Mouse (Mus musculus) lung, adult 18-20 months (tissue): Measurements from ENCODE around the gene Cacna1e.
A peak's percentile ranks its signal among the peaks of the same experiment; 100 is the strongest.

ENCODE experiments used
- DNase-seq, 2 experiments: peaks; one replicate each; pipeline ENCODE4 v3.0.0; 2022; ENCODE audit warnings: mixed read lengths in 2 of 2

Gene Cacna1e

DNA sequence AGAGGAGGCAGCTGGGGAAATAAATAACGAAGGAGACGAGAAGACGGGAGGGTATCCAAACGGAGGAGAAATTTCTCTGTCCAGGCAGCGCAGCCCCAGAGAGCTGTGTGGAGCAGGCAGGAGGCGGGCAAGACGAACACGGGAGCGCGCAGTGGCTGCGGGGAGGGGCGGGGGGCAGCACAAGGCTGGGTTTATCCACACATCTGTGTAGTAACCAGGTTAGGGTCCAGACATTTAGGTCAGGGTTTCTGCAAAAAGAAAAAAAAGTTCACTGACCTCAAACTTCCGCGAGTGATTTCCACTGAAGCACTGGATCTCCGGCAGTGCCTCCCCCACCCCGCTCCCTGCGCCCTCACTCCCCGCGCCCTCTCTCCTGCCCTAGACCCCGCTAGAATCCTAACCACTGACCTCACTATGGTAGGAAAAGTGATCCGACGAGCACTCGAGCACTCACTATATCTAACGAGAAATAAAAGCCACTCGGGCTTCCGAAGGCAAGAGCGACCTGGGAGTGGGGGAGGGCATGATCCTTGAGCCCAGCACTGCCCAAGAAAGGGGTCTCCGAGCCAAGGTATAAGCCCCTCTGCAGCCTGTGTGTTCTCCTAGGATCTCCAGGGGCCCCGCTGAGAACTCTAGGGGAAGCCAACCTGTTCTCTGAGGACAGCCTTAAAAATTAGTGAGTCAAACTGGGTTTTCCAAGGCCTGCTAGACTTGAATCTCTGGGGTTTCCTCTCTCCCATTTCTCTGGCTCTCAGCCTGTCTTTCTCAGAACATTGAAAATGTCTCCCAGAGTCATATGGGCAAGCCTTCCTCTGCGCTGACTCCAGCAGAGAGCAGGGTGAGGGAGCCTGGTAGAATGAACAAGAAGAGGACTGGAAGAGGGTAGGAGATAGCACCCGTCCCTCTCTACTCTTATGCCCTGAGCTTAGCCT lies at the start of gene Cacna1e:
Gene Cacna1e (minus strand): TSS at position 227 of the 932 bp plus-strand sequence.
- no peak for DNase-seq

DNA sequence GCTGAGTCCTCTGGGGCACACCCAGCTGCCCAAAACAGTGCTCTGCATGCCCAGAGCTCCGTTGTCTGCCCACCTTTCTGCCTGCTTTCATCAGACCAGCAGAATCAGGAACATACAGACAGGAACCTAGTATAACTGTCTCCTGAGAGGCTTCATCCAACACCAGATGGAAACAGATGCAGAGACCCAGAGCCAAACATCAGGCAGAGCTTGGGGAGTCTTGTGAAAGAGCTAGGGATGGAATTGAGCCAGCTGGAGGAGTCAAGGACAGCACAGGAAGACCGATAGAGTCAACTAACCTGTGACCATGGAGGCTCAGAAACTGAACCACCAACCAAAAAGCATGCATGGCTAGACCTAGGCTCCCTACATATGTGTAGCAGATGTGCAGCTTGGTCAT lies 34.1 kb upstream of the Cacna1e start:
- peak in 1 of 2 experiments; percentile 7 for DNase-seq

DNA sequence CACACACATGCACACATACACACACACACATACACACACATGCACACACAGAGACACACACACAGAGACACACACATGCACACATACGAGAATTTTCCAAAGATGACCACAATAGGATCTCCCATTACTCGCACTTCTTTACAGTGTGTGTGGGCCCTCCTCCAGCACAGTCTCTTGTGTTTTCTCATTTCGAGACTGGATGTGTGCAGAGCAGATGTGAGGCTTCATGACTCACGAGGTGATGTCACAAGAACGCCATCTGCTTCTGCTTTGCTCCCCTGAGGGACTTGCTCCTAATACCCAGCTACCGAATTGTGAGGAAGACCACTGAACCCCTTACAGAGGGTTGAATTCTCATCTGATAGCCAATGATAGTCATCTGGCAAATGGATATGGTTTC lies 33.1 kb upstream of the Cacna1e start:
- DNase-seq, result peak in 1 of 2 experiments; percentile 2

DNA sequence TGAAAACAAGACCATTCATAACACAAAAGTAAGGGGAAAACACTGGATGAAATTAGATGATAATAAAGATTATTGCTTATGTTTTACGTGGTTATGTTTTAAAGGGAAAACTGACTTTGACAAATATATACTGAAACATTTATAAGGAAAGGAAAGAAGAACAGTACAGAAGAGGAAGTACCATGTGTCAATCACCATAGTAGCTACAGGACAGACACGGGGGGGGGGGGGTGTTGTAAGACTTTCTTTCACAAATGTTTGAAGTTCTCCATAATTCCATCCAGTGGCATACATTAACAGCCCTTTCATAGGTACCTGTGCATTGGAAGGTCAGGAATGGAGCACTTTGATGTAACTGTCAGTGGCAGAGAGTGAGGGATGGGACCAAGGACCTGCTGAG lies 25.3 kb upstream of the Cacna1e start:
- DNase-seq, result no peak

DNA sequence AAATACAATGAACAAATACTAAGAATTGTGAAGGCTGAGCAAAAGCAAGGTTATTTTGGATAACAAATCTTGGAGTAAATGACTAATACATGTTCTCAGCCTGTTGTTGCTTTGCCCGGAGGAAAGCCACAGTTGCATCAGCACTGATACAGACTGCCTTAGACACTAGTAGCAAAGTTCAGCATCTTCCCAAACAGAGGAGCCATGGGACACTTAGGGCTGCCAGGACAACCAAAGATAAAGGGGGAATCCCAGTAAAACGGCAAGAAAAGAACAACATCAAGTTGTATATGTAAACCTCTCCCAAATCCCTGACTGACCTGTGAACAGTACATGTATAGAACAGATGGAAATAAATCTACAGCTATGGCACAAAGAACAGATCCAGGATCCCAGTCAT lies 13.1 kb upstream of the Cacna1e start:
- peak in 1 of 2 experiments; percentile 2 for DNase-seq

DNA sequence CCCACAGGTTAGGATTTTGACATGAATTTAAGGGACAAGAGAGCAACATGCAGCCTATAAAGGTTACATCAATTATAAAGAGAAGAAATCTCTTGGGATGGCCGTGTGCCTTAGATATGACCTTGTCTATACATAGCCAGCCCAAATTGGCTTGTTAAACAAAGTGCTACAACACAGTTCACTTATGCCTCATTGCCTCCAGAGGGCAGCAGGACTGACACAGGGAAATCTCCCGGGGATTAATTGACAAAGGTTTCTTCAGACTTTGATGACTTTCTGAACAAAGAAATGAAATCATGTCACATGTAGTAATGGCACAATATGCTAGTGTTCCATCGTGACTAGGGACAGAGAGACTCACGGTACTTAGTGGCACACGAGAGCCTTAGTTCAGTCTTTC lies 5.9 kb upstream of the Cacna1e start:
- DNase-seq, result no peak

DNA sequence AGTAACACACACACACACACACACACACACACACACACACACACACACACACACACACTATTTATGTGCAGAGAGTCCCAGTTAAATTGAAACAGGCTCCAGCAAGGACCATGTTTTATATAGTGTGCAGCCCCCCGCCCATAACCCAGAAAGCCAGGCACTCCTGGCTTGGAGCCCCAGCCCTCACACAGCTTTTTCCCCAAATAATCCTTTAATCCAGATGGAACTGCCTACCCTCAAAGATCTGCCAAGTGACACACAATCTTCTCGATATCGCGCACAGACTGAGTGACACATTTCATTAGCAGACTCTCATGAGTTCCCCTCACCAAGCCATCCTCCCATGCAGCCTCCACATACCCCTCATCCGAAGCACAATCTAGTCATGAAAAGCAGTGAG lies 4.2 kb upstream of the Cacna1e start:
- no peak for DNase-seq

DNA sequence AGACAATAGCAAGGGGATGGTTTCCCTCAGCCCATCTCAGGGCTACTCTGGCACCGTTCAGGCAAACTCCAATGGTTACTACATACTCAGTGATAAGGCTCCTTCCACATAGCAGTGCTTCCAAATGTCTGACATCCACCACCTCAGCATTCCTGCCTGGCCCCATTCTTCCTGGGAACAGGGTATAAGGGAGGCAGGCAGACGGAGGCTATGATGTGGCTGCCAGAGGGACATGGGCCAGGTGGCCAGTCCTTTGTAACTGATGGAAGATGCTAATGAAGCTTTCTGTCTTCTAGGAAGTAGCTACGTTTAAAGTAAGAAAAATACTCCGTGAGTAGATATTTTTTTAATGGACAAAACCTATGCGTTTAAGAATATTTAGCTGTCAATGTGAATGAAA lies 3.7 kb upstream of the Cacna1e start:
- no peak for DNase-seq

DNA sequence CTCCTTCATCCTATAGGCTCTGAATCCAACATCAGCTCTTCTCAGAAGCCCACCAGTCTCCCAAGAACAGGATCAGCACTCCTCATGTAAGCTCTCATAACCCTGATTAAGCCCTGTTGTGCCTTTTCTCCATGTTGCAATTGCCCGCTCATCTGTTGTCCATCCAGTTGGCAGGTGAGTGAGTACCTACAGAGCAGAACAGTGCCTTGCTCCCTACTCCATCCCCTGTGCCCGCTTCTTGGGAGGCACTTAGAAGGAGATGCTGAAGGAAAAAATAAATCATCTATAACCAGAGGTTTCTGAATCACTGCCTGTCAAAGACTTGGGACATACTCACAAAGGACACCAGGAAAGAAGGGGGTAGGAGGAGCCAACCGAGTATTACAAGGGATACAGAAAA lies 3.2 kb upstream of the Cacna1e start:
- no peak for DNase-seq

DNA sequence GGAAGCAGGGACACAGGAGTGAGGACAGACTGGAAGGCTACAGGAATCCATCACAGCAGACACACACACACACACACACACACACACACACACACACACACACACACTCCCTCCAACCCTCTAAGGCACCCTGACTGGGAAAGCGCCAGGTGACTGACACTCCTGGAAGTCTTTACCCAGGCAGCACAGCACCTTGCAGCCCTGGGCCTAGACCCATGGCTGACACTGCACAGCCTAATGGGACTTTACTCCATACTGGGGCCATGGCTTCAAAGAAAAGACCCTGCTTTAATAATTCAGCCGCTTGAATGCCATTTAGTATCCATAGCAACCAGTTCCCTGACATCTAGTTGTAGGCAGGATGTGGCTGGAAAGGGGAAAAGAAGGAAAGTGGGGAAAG lies 2.3 kb upstream of the Cacna1e start:
- no peak for DNase-seq

DNA sequence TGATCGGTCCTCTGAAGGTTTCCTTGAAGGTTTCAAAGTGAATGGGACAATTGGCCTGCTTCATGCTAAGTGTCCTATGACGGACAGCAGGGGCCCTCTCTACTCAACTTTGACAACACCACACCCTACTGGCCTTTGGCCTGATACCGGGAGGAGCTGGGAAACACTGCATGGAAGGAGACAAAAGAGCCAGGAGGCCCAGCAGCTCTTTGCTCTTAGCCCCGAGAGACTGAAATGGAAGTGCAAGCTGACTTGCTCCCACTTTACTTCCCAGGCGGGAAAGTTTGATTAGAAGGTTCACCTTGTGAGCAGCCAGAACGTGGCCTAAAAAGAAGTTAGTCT lies 877 bp upstream of the Cacna1e start:
- DNase-seq, result no peak

DNA sequence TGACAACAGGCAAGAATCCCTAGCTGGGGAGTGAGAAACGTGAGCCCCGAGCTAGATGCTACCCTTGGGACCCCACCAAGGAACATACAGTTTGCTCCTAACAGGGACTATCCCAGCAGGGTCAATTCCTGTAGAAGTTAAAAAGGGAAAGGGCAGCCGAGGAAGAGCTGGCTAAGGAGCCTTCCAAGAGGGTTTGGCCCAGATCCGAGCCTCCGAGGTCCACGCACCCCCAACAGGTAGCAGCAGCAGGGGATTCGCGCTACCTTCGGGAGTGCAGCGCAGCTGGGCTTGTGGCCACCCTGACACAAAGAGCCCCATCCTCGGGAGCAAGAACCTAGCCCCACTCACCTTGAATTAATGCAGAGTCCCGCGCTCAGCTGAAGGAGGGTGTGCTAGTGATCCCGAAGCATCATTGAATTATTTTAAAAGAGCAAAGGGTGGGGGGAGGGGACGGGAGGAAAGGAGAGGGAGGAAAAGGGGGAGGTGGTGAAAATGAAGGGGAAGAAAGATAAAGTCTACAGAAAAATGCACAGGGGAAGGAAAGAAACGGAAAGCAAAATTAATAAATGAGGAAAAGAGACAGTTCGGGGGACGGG lies 607 bp downstream of the Cacna1e start:
- DNase-seq, result no peak

DNA sequence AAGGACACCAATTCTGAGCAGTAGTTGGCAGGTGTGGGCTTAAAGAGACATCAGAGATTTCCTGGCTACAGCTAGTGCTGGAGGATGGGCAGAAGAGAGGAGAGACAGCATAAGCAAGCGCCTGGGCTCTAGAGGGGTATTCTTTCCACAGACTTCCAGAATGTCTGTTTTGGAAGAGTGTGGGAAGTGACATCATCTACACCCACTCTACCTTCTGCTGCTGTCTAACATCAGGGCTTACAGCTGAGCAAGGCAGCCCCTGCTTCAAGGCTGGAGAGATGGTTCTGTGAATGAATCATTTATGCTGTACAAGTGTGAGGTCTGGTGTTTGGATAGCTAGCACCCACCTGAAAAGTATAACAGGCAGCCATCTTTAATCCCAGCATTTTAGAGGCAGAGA lies 18.3 kb downstream of the Cacna1e start:
- DNase-seq, result no peak

DNA sequence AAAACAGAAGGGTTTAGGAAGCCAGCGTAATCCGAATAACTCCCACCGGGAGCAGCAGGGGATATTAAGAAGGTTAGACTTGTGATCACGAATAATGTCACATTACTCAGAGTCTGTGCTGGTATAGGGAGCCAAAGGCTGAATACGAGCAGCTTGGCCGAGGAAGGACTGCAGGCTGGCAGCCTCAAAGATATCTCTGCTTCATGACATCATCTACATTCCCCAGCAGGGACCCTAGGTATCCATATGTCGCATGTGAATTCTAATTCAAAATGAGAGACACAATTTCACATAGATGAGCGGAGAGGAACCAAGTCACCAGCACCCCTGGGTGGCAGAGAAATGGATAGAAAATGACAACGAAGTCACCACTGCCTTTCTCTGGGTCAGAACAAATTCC lies 22.9 kb downstream of the Cacna1e start:
- no peak for DNase-seq

DNA sequence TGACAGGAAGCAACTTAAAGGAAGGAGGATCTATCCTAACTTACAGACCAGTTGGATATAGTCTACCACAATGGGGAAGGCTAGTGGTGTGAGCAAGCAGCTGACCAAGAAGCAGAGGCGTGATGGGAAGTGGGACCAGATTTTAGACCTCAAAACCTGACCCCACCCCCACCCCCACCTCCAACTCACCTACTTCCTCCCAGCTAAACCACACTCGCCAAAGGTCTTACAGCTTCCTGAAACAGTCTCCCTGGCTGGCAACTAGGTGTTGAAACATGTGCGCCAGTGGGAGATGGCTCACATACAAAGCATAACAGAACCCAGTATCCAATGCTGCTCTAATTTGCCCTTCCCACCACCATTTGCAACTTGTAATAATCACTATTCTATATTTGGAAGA lies 29.7 kb downstream of the Cacna1e start:
- DNase-seq, result no peak

DNA sequence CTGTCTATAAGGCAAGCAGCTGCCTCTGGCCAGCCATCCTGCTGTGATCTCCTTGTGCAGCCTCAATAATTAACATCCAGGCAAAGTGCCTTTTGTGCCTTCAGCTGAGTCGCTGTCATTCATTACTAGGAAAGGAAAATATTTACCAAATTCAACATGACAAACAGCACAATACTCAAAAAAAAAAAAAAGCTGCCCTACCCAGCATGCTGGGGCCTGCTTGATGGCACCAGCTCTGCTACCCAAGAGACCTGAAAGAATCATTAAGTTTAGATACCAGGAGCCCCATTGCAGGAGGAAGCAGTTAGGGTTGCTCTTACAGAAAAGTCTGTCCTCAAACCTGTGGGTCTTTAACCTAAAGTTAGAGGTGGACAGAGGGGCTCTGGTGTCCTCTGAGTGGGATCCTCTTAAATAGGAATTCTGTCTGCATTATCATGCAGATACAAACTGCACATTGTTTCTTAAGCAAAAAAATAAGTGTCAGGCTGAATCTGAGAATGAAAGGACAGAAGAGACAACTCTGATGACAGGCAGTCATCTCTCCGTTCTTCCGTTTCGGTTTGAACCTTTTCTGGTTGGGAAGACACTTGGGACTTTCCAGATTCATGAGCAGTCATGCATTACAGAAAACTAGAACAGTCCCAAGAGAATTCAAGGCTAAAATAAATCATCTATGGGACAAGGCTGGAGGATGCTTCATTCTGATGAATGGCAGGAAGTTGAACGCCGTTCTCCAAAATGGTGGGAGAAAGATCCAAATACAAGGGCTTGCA lies 33.6 kb downstream of the Cacna1e start:
- DNase-seq, result no peak

DNA sequence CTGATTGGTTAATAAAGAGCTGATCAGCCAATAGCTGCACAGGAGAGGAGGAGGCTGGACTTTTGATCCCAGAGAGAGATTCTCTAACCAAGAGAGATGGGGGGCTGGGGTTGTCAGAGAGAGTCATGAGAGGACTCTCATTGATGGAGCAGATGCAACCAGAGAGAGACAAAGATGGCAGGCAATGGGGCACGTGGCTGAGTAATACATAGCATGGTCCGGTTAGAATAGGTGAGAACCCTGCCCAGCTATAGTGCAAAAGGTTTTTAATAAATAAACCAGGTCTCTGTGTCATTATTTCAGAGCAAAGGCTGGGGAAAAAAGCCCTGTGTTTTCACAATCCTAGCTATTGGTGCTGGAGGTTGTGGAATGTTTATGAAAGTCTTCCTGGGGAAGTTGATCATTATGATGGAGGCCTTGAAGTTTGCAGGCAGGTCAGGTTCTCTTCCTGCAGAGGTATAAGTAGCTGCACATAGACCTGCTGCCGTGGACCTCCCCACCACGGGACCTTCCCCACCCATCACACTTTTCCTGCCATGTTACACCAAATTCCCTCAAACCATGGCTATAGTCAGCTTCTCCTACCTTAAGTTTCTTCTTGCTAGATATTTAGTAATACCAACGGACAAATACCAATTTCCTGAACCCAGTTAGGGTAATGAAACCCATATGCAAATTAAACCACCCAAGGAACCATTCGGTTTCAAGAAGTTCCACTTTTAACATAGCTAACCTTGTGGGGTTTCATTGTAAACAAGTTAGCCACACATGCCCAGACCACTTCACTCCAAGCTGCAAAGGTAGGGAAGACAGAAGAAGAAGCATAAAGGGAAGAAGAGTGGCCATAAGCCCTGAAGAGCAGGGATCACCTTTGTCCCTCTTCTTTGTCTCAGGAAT lies 35.4 kb downstream of the Cacna1e start:
- no peak for DNase-seq

DNA sequence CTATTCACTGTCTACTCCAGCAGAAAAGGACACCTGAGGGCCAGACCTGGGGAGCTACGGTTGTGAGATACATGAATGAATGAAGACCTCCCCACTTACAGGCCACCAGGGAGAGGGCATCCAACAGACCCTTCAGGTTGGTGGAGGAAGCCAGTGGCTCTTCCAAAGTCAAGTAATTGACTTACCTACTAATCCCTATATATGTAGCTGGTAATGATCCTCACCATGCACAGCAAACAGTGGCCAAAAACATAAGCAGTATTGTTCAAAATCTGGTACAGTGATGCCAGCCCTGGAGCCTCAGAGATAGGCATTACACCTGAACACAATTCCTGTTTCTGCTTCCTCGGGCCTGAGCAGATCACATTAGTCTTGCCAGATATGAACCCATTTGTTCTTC lies 37.4 kb downstream of the Cacna1e start:
- no peak for DNase-seq

DNA sequence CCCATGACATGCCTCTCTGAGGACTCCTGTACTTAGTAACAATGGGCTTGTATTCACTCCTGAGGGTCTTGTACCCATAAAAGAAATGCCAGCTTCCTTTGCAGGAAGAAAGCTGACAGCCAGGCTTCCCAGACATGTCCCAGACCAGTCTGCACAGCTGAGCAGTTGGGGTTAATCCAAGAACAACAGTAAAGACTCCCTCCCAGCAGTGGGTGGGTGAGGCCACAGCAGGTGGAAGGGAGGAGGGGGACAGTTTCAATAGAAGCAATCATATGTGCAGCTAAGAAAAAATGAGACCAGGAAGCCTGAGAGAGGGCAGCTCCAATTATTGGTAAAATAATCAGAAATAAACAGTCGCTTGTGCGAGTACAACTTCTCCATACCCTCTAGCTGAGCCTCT lies 40.9 kb downstream of the Cacna1e start:
- no peak for DNase-seq

DNA sequence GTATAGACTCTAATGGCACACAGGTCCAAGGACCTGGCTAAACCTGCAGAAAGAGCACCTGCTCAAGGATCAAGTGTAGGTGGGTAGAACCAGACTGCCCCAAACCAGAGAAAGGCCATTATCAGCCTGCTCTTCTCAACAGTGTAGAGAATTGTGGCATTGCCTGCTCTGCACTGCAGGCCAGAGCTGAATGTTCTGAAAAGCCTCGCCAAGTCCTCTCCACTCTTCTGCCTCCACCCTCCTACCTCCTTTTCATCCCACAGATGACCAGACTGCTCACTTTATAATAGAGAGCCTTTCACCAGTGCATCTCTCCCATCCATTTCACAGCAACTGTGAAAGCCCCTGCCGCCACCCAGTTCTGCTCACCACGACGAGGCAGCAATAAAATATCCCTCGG lies 42.0 kb downstream of the Cacna1e start:
- no peak for DNase-seq

DNA sequence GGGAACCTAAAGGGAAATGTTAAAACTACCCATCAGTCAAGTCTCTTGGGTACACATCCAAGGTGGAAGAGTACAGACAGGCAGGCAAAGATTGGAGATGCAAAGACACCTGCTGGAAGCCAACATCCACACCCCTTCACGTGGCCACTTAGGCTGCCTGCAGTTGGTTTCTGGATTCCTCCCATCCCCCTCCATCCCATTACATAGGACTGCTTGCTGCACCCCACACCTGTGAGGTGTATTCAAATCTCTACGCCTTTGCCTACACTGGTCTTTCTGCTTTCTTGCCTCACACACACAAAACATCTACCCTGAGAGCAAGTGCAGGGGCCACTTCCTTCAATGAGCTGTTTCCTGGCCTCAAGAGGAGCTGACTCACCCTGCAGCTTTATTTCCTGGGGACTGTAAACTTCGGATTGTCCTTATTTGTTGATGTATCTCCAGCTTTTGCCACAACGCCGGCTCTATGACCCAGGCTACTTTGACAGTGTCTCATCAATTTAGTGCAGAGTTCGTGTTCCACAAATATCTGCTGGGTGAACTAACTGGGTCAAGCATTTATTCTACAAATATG lies 43.2 kb downstream of the Cacna1e start:
- no peak for DNase-seq

DNA sequence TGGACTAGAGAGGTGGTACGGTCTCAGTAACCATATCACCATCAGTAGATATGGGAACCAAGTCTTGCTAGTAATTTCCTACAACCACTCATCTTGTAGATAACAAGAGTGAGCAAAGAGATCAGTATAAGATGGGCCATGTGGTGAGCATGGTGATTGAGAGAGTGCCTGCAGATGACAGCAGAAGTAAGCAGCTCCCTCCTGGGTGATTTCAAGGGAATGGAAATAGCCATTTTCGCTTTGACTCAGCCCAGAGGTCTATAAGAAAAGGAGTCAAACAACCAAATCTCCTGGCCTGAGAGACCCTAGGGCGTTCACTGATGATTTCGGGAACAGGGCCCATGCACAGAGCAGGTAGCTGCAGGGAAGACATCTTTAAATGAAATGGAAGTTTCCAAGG lies 45.0 kb downstream of the Cacna1e start:
- no peak for DNase-seq
